Mouse (Mus musculus) hindbrain, embryonic 16.5 days (tissue): ENCODE results near the gene Gm5148. TPM values are rescaled to one million over a fixed set of nuclear protein-coding genes. Genes with fewer than 3 reads are reported as not detected.

Experiments used
- ATAC-seq: fragments of 200-750 bp; cut with Nextera tagmentation; 2 replicates; pipeline ENCODE4 v1.8.0; 2017; ENCODE audit warnings: moderate TSS enrichment, moderate library complexity
- H3K27ac ChIP-seq: fragments of 300-500 bp; sonication (generic); 2 replicates; pipeline ENCODE4 v1.5.1; 2014; ENCODE audit warnings: low read depth, mild to moderate bottlenecking, control low read depth, low read length, moderate library complexity
- H3K27me3 ChIP-seq: fragments of 300-500 bp; sonication (generic); replicated peaks from 2 replicates; pipeline ENCODE4 v1.6.1; 2014; ENCODE audit warnings: low read length; ENCODE audit not compliant: control insufficient read depth, insufficient read depth
- H3K36me3 ChIP-seq: fragments of 300-500 bp; sonication (generic); 2 replicates; pipeline ENCODE4 v1.6.1; 2014; ENCODE audit warnings: mild to moderate bottlenecking, low read length, moderate library complexity, mixed read lengths; ENCODE audit not compliant: control insufficient read depth, insufficient read depth
- H3K4me1 ChIP-seq: fragments of 300-500 bp; sonication (generic); 2 replicates; pipeline ENCODE4 v1.6.1; 2014; ENCODE audit warnings: low read depth, low read length; ENCODE audit not compliant: control insufficient read depth, insufficient read depth
- H3K4me2 ChIP-seq: fragments of 300-500 bp; sonication (generic); 2 replicates; pipeline ENCODE4 v1.6.1; 2014; ENCODE audit warnings: mild to moderate bottlenecking, low read length, control low read depth, moderate library complexity
- H3K4me3 ChIP-seq: fragments of 300-500 bp; sonication (generic); 2 replicates; pipeline ENCODE4 v1.5.1; 2014; ENCODE audit warnings: mild to moderate bottlenecking, low read length, control low read depth, moderate library complexity
- H3K9ac ChIP-seq: fragments of 300-500 bp; sonication (generic); 2 replicates; pipeline ENCODE4 v1.6.1; 2014; ENCODE audit warnings: low read depth, mild to moderate bottlenecking, control low read depth, low read length, moderate library complexity
- H3K9me3 ChIP-seq: fragments of 300-500 bp; sonication (generic); 2 replicates; pipeline ENCODE4 v1.6.1; 2014; ENCODE audit warnings: mild to moderate bottlenecking, low read length, moderate library complexity; ENCODE audit not compliant: control insufficient read depth
- WGBS: fragments of 180-500 bp; shearing (Covaris S2); extraction: QIAGEN DNeasy Blood & Tissue Kit; methylation state at CpG from one replicate; pipeline ENCODE4 v1.1.7; 2014; 5-methylcytosine and 5-hydroxymethylcytosine counted together
- polyA plus RNA-seq: library from polyadenylated mRNA; unstranded; fragments of >200 nt; fragmentation: Nextera tagmentation; extraction: Ambion mirVana; gene quantifications from 2 replicates; pipeline ENCODE4 v1.2.1, GENCODE M21; 2015

The Gm5148 gene
- polyA plus RNA-seq, 1 experiment from 2014 or later, result 14.0 TPM

DNA sequence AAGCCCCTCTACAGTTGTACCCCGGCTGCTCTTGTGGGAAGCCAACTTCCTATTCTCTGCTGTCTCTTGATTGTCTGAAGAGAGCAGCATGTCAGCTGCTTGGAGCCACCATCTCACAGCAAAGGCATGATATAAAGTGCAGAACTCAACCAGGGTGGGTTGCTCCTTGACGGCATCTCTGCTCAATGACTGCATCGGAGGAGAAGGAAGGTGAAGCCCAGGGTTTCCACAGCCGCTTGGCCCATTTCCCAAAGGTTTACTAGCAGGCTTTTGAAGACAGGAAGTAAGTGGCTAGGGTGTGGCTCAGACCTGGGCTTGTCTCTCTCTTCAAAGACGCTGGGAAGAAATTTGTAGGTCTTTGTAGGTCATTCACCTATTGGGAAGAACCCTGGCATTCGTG lies 36.6 kb upstream of the Gm5148 start:
- no peak overlapping the region for H3K4me3 ChIP-seq
- peaks cover 6% of the 10 kb centered on the region for H3K4me1 ChIP-seq
- no peaks in the 10 kb centered on the region for H3K9me3 ChIP-seq
- 84% methylated on average over 6 of the region's 6 CpGs for WGBS
- no peaks in the 10 kb centered on the region for H3K36me3 ChIP-seq
- no peaks in the 10 kb centered on the region for H3K27me3 ChIP-seq
- H3K9ac ChIP-seq, result no peak overlapping the region
- no peak overlapping the region for H3K27ac ChIP-seq
- H3K4me2 ChIP-seq, result no peak overlapping the region
- no peak for ATAC-seq

DNA sequence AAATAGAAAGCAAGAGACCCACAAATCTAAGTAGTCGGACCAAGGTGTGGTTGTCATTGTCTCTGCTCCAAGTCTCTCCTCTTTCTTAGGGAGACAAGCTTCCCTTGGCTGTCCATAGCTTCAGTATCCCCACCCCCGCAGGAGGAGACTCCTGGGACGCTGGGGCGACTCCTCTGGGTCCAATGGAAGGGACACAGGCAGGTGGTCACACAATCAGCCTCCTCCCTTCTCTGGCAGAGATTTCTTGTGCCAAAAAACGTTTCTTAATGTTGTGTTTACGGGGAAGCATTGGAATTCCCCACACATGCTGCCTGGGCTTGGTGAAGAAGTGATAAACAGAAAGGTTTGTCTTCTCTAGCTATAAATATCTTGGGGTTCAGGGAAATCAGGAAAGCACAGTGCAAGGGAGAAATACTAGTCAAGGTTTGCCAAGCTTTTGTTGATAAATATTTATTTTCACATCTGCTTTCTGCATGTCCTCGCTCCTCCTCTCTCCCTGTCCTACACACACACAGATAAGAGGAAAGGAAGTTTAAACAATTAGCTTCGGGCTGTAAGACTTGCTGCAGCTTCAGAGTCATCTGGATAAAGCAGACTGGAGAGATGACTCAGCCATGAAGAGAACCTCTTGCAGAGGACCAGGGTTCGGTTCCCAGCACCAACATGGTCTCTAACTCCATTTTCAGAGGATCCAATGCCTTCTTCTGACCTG lies 34.5 kb upstream of the Gm5148 start:
- H3K27ac ChIP-seq, result peak overlapping the region; percentile 64
- H3K27me3 ChIP-seq, result no peaks in the 10 kb centered on the region
- peak; percentile 43 for ATAC-seq
- WGBS, result 40% methylated on average over 9 of the region's 9 CpGs
- no peak overlapping the region for H3K4me3 ChIP-seq
- no peaks in the 10 kb centered on the region for H3K36me3 ChIP-seq
- H3K4me1 ChIP-seq, result peaks cover 6% of the 10 kb centered on the region
- no peak overlapping the region for H3K9ac ChIP-seq
- peak overlapping the region; percentile 49 for H3K4me2 ChIP-seq
- no peaks in the 10 kb centered on the region for H3K9me3 ChIP-seq

DNA sequence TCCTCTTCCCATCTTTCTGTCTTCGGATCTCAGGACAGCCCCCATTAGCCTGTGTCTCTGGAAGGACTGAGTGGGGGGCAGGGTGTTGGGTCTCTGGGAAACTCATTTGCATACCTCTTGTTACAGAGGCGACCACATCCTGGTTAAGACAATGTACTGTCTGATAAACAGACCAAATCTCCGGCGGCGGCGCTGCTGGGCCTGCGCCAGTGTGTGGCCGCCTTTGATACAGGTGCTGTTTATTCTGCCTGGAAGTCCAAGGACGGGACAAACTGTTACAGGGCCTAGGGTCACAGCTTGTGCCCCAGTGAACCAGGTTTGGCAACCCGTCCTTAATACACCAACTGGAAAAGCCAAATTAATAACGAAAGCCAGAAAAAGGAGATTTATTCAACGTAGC lies 33.8 kb upstream of the Gm5148 start:
- Histone ChIP-seq H3K36me3 (no peaks in the 10 kb centered on the region), H3K9me3 (no peaks in the 10 kb centered on the region), H3K27me3 (no peaks in the 10 kb centered on the region), H3K4me2 (peak overlapping the region; percentile 49), H3K27ac (peak overlapping the region; percentile 64), H3K4me1 (peaks cover 6% of the 10 kb centered on the region), H3K4me3 (no peak overlapping the region; the same call in 1 of the 2 replicates), H3K9ac (no peak overlapping the region)
- peak; percentile 89 for ATAC-seq
- 3% methylated on average over 12 of the region's 12 CpGs for WGBS

DNA sequence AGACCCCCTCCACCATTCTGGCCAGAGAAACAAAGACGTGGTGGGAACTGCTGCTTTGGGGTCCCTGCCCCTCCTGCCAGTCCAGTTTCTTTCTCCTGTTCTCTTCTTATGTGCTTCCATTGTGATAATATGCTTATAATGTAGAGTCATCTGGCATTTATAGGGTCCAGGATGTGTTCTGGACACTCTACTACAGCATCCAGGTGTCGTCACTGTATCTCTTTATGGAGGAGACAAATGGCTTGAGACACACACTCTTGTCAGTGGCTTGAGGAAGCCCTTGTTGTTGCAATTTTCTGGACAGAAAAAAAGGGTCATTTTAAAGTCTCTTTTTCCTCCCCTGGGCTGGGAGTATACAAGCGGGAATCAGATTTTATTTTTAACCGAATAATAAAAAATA lies 33.3 kb upstream of the Gm5148 start:
- ATAC-seq, result no peak
- no peaks in the 10 kb centered on the region for H3K27me3 ChIP-seq
- no peak overlapping the region for H3K4me3 ChIP-seq
- 28% methylated on average over 4 of the region's 4 CpGs for WGBS
- H3K9ac ChIP-seq, result no peak overlapping the region
- H3K36me3 ChIP-seq, result no peaks in the 10 kb centered on the region
- no peak overlapping the region; the same call in 1 of the 2 replicates for H3K4me2 ChIP-seq
- peaks cover 6% of the 10 kb centered on the region for H3K4me1 ChIP-seq
- no peak overlapping the region for H3K27ac ChIP-seq
- no peaks in the 10 kb centered on the region for H3K9me3 ChIP-seq

DNA sequence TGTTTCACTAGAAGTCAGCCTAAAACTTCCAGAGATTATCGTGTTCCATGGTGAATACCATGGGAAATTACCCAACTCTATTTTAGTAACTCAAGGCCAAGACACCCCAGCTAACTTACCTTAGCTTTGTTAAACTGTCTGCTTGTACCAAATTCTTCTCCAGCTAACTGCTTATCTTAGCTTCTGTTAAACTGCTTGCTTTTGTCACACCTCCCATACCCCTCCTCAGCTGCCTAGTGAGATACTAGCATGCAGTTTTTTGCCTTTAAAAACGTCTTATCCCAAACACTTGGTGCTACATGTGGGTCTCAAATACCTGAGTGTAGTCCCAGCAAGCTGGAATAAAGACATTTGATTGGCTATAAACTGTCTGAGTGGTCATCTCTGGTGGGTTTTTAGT lies 31.7 kb upstream of the Gm5148 start:
- no peak overlapping the region for H3K9ac ChIP-seq
- no peak overlapping the region for H3K4me2 ChIP-seq
- H3K27me3 ChIP-seq, result no peaks in the 10 kb centered on the region
- ATAC-seq, result no peak
- 71% methylated on average over 2 of the region's 2 CpGs for WGBS
- H3K9me3 ChIP-seq, result no peaks in the 10 kb centered on the region
- H3K4me3 ChIP-seq, result no peak overlapping the region
- H3K27ac ChIP-seq, result no peak overlapping the region
- peaks cover 6% of the 10 kb centered on the region for H3K4me1 ChIP-seq
- no peaks in the 10 kb centered on the region for H3K36me3 ChIP-seq

DNA sequence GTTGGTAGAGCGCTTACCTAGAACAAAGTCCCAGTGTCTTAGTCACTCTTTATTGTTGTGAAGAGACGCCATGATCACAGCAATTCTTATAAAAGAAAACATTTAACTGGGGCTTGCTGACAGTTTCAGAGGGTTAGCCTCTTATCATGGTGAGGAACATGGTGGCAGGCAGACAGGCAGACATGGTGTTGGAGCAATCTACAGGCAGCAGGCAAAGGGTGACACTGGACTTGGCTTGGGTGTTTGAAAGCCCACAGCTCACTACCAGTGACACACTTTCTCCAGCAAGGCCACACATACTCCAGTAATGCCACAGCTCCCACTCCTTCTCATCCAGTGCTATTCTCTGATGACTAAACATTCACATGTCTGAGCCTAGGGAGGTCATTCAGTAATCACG lies 30.3 kb upstream of the Gm5148 start:
- Histone ChIP-seq H3K4me1 (peaks cover 6% of the 10 kb centered on the region), H3K27me3 (no peaks in the 10 kb centered on the region), H3K9ac (no peak overlapping the region), H3K27ac (no peak overlapping the region), H3K4me3 (no peak overlapping the region), H3K4me2 (no peak overlapping the region), H3K9me3 (no peaks in the 10 kb centered on the region), H3K36me3 (no peaks in the 10 kb centered on the region)
- 90% methylated on average over 3 of the region's 3 CpGs for WGBS
- no peak for ATAC-seq

DNA sequence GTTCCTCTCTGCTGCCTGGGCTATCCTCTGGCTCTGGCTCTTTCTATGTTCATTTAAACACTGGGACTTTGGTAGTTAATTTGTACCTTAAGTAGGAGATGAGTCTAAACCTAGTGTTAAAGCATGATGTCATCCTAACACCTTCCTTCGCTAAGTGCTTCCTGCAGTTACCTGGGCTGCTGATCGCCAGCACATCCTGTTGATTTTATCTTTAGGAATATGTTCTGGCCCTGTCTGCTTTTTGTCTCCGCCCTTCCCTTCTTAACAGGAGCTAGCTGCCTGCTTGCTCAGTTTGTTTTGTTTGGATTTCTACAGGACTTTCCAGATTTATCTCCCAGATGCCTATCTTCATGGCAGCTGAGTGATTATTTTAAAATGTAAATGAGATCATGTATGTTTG lies 28.9 kb upstream of the Gm5148 start:
- WGBS, result 90% methylated on average over 3 of the region's 3 CpGs

DNA sequence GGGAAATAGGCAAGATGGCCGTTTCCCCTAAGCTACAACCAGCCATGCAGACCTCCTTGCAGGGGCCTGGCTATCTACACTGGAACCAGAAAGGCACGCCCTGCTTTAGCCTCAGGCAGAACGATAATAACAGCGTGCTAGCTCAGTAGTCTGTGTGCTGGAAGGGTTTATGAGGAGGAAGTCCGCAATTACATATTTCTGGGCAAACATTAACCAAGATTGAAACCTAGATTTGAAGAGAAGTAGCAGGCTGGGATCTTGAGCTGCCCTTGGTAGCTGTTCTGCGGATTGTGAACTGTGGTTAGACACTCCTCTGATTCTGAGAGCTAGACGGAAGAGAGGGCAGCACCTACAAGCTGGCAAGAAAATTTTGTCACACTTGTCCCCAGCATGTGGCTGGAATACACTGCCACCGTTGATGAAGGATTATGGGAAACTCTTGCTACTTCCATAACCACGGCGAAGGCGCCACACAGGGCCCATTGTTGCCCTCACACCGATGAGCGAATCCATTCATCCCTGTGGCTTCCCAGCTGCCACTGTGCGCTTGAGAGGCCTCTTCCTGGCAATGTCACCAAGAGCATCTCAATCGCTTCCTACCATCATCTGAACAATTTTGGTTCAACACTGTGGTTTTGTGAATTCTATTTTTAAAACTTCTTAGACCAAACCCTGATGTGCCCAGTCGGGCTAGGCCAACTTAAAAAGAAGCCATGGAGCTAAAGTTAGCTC lies 23.9 kb upstream of the Gm5148 start:
- H3K36me3 ChIP-seq, result no peaks in the 10 kb centered on the region
- H3K27me3 ChIP-seq, result no peaks in the 10 kb centered on the region
- no peaks in the 10 kb centered on the region for H3K9me3 ChIP-seq
- 85% methylated on average over 16 of the region's 16 CpGs for WGBS
- no peak overlapping the region for H3K9ac ChIP-seq
- 0 out of 2 replicates have a peak overlapping the region, but pooled peaks have one; percentile 11 for H3K27ac ChIP-seq
- H3K4me2 ChIP-seq, result no peak overlapping the region
- H3K4me3 ChIP-seq, result no peak overlapping the region
- no peaks in the 10 kb centered on the region for H3K4me1 ChIP-seq
- ATAC-seq, result peak; percentile 61; the same call in 1 of the 2 replicates

More for the DNA sequence above, 28.9 kb upstream of the Gm5148 start:
- ATAC-seq, result no peak
- Histone ChIP-seq H3K4me3 (no peak overlapping the region), H3K27me3 (no peaks in the 10 kb centered on the region), H3K36me3 (no peaks in the 10 kb centered on the region), H3K9me3 (no peaks in the 10 kb centered on the region), H3K27ac (no peak overlapping the region), H3K4me1 (peaks cover 2% of the 10 kb centered on the region), H3K4me2 (no peak overlapping the region), H3K9ac (no peak overlapping the region)

DNA sequence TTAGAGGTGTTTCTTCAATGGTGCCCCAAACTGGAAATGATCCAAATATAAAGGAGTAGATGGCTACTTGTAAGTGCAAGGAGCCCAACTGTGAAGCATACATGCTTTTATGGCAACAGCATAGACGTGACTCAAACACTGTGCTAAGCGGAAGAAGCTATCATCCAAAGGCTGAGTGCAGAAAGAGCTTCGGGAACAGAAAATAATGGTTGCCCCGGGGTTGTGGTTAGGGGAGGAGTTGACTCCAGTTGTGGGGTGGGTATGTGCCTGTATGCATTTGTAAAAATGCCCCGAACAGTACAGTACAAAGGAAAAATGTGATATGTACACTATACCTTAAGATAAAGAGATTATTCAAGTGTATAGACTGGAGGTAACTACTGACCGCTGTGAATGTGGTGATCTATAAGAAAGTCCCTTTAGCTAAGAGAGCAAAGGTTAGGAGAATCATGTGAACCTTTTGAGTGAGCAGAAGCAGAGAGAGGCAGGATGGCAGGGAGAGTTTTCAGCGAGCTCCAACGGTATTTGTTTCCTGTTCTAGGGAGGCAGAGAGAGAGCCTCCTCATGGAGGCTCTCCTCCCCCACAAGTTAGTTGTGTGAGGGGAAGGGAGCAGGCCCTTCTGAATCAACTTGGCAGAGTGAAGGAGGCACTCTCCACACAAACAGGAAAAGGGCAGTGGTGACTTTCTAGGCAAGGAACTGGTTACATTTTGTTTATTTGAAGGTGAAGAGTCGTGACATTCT lies 23.1 kb upstream of the Gm5148 start:
- Histone ChIP-seq H3K4me3 (no peak overlapping the region), H3K4me1 (no peaks in the 10 kb centered on the region), H3K27ac (no peak overlapping the region), H3K27me3 (no peaks in the 10 kb centered on the region), H3K36me3 (no peaks in the 10 kb centered on the region), H3K9me3 (no peaks in the 10 kb centered on the region), H3K9ac (no peak overlapping the region), H3K4me2 (no peak overlapping the region)
- no peak for ATAC-seq
- WGBS, result 89% methylated on average over 9 of the region's 9 CpGs
